Mouse (Mus musculus) C2C12 (cell line): ENCODE data around the gene Shisa9.

Experiments
- CEBPB ChIP-seq: IDR thresholded peaks from one replicate; pipeline ENCODE4 v1.6.1; 2011; ENCODE audit warnings: low read depth, mild to moderate bottlenecking, control low read depth, moderate library complexity
- CTCF ChIP-seq: IDR thresholded peaks from one replicate; pipeline ENCODE4 v1.5.1; 2011; ENCODE audit not compliant: control insufficient read depth, insufficient read depth, insufficient read length
- FOSL1 ChIP-seq: IDR thresholded peaks from one replicate; pipeline ENCODE4 v1.8.0; 2011; ENCODE audit warnings: mild to moderate bottlenecking, low read length; ENCODE audit not compliant: poor library complexity, insufficient read depth, severe bottlenecking
- MAX ChIP-seq: IDR thresholded peaks from one replicate; pipeline ENCODE4 v1.6.1; 2011; ENCODE audit warnings: mild to moderate bottlenecking, control low read depth
- MYOG ChIP-seq: IDR thresholded peaks from one replicate; pipeline ENCODE4 v1.6.1; 2011; ENCODE audit not compliant: control insufficient read depth, insufficient read length; ENCODE audit errors: extremely low read depth

- no peak for TF ChIP-seq MYOG
- TF ChIP-seq CTCF: no peak
- no peak for TF ChIP-seq CEBPB
- TF ChIP-seq MAX: no peak
- TF ChIP-seq FOSL1: no peak
Observed at GRCm38 (mm10) chr16:12178031-12178430, 194.1 kb downstream of the Shisa9 start.
